Mouse (Mus musculus) C2C12 (cell line): ENCODE results near the gene Tsc22d1. TPM values are rescaled to one million over a fixed set of nuclear protein-coding genes. Genes with fewer than 3 reads are reported as not detected.

Experiments used
- H3K27me3 ChIP-seq: one replicate; pipeline ENCODE4 v1.6.1; 2011; ENCODE audit not compliant: control insufficient read depth, insufficient read depth, insufficient read length
- H3K36me3 ChIP-seq: one replicate; pipeline ENCODE4 v1.6.1; 2011; ENCODE audit not compliant: control insufficient read depth, insufficient read depth
- H3K4me3 ChIP-seq: one replicate; pipeline ENCODE4 v1.5.1; 2011; ENCODE audit warnings: mild to moderate bottlenecking, control low read depth; ENCODE audit not compliant: poor library complexity, insufficient read depth, severe bottlenecking
- H3K79me2 ChIP-seq: one replicate; pipeline ENCODE4 v1.6.1; 2011; ENCODE audit not compliant: control insufficient read depth, insufficient read depth
- H3K79me3 ChIP-seq: one replicate; pipeline ENCODE4 v1.6.1; 2011; ENCODE audit warnings: low read depth, control low read depth
- H3ac ChIP-seq: one replicate; pipeline ENCODE3; 2011; ENCODE audit warnings: low read depth; ENCODE audit not compliant: control insufficient read depth, insufficient read length
- CEBPB ChIP-seq: IDR thresholded peaks from one replicate; pipeline ENCODE4 v1.6.1; 2011; ENCODE audit warnings: low read depth, mild to moderate bottlenecking, control low read depth, moderate library complexity
- CTCF ChIP-seq: IDR thresholded peaks from one replicate; pipeline ENCODE4 v1.5.1; 2011; ENCODE audit not compliant: control insufficient read depth, insufficient read depth, insufficient read length
- FOSL1 ChIP-seq: IDR thresholded peaks from one replicate; pipeline ENCODE4 v1.8.0; 2011; ENCODE audit warnings: mild to moderate bottlenecking, low read length; ENCODE audit not compliant: poor library complexity, insufficient read depth, severe bottlenecking
- MAX ChIP-seq: IDR thresholded peaks from one replicate; pipeline ENCODE4 v1.6.1; 2011; ENCODE audit warnings: mild to moderate bottlenecking, control low read depth
- MYOD1 ChIP-seq: IDR thresholded peaks from one replicate; pipeline ENCODE4 v1.6.1; 2011; ENCODE audit warnings: low read depth; ENCODE audit not compliant: control insufficient read depth, insufficient read length
- MYOG ChIP-seq: IDR thresholded peaks from one replicate; pipeline ENCODE4 v1.6.1; 2011; ENCODE audit not compliant: control insufficient read depth, insufficient read length; ENCODE audit errors: extremely low read depth
- USF1 ChIP-seq: IDR thresholded peaks from one replicate; pipeline ENCODE4 v1.6.1; 2011; ENCODE audit warnings: low read depth, mild to moderate bottlenecking, control low read depth, moderate library complexity
- polyA plus RNA-seq: library from polyadenylated mRNA; unstranded; fragments of >200 nt; fragmentation: generic; extraction: Trizol; gene quantifications from one replicate; pipeline ENCODE4 v1.2.1, GENCODE M21; 2012; ENCODE audit warnings: missing spikeins

Tsc22d1 gene
- polyA plus RNA-seq, 1 experiment, result 546 TPM

DNA sequence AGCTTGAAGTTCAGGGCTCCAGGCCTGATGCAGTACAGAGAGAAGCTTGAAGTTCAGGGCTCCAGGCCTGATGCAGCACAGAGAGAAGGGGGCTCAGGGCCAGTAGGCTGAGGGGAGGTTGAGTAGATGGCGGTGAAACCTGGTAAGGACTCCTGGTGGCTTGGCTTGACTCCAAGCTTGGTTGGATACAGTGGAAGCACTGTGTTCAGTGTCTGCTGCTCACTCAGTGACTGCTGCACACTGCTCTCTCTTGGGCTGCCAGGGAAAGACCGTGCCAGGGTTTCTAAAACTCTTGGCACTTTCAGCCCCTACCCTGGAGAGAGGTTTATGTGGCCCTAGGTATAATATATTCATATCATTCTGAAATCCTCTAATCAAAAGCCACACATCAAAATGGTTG, 74.4 kb downstream of the Tsc22d1 start:
- TF ChIP-seq CTCF (no peak), MYOD1 (no peak), FOSL1 (no peak), CEBPB (no peak), MAX (no peak), MYOG (no peak), USF1 (no peak)
- H3K36me3 ChIP-seq, result peaks cover 9% of the 10 kb centered on the region
- H3K27me3 ChIP-seq, result no peaks in the 10 kb centered on the region
- H3K4me3 ChIP-seq, result no peak overlapping the region
- peaks cover 97% of the 10 kb centered on the region for H3K79me2 ChIP-seq
- peaks cover 60% of the 10 kb centered on the region for H3K79me3 ChIP-seq
- H3ac ChIP-seq, result no peak overlapping the region

- H3K79me3 ChIP-seq, result peaks cover 31% of the 10 kb centered on the region
- H3K79me2 ChIP-seq, result peaks cover 99% of the 10 kb centered on the region
- H3ac ChIP-seq, result no peak overlapping the region
- no peak overlapping the region for H3K4me3 ChIP-seq
- no peaks in the 10 kb centered on the region for H3K27me3 ChIP-seq
- TF ChIP-seq MAX (no peak), MYOG (no peak), FOSL1 (no peak), MYOD1 (no peak), CTCF (no peak), CEBPB (no peak), USF1 (no peak)
- peaks cover 9% of the 10 kb centered on the region for H3K36me3 ChIP-seq
These were observed 80.3 kb downstream of the Tsc22d1 start for GRCm38 (mm10) chr14:76495022-76495421.

DNA sequence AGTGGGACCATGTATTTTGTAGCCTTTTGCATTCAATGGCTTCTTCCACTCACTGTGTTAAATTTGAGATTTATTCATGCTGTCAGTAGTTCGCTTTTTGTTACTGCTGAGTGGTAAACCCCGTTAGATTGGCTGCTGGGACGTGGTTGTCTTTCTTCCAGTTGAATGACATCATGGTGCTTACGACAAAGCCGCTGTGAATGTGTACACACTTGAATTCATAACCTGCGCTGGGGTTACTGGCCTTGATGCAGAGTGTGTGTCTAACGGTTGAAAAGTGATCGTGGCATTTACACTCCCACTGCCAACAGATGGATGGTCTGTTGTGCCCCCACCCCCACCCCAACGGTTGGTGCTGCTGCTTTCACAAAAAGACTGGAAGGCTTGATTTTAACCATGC, 82.4 kb downstream of the Tsc22d1 start:
- Histone ChIP-seq H3K79me3 (peaks cover 25% of the 10 kb centered on the region), H3K27me3 (no peaks in the 10 kb centered on the region)

DNA sequence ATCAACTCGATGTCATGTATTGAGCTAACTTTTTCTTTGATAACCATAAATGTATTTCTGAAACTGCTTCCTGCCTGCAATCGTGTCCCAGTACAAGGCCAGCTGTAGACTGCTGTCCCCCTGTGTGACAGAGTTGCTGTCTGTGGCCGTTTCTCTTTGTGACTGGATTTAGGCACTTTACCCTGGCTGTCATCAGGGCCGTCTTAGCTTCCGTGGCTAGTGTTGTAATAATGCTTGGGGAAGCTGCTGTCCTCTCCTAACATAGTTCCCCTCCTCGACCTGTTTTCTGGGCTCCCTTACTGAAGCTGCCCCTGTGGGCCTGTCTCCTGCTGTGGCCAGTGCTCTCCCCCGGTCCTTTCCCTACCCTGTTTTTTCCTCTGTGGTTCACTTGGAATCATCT, 83.4 kb downstream of the Tsc22d1 start:
- H3K27me3 ChIP-seq, result no peaks in the 10 kb centered on the region
- peaks cover 93% of the 10 kb centered on the region for H3K79me2 ChIP-seq
- peaks cover 18% of the 10 kb centered on the region for H3K79me3 ChIP-seq
- TF ChIP-seq FOSL1, result no peak
- no peak for TF ChIP-seq CEBPB
- no peak for TF ChIP-seq MYOD1
- no peak for TF ChIP-seq USF1
- no peak for TF ChIP-seq MAX
- TF ChIP-seq CTCF, result no peak
- no peak for TF ChIP-seq MYOG
- H3K4me3 ChIP-seq, result no peak overlapping the region
- H3ac ChIP-seq, result no peak overlapping the region
- H3K36me3 ChIP-seq, result peaks cover 9% of the 10 kb centered on the region

More for the DNA sequence above, 82.4 kb downstream of the Tsc22d1 start:
- Histone ChIP-seq H3ac (no peak overlapping the region), H3K4me3 (no peak overlapping the region), H3K79me2 (peaks cover 99% of the 10 kb centered on the region), H3K36me3 (peaks cover 9% of the 10 kb centered on the region)
- no peak for TF ChIP-seq CEBPB
- no peak for TF ChIP-seq MAX
- TF ChIP-seq MYOD1, result no peak
- TF ChIP-seq FOSL1, result no peak
- TF ChIP-seq MYOG, result no peak
- TF ChIP-seq USF1, result no peak
- no peak for TF ChIP-seq CTCF

GRCm38 (mm10) chr14:76499492-76499891, 84.7 kb downstream of the Tsc22d1 start:
- Histone ChIP-seq H3K79me3 (peaks cover 24% of the 10 kb centered on the region), H3K27me3 (no peaks in the 10 kb centered on the region), H3ac (no peak overlapping the region), H3K4me3 (no peak overlapping the region), H3K79me2 (peaks cover 90% of the 10 kb centered on the region), H3K36me3 (no peaks in the 10 kb centered on the region)
- TF ChIP-seq USF1, result no peak
- TF ChIP-seq MYOD1, result no peak
- no peak for TF ChIP-seq CTCF
- TF ChIP-seq MYOG, result no peak
- TF ChIP-seq CEBPB, result no peak
- TF ChIP-seq FOSL1, result no peak
- TF ChIP-seq MAX, result no peak

DNA sequence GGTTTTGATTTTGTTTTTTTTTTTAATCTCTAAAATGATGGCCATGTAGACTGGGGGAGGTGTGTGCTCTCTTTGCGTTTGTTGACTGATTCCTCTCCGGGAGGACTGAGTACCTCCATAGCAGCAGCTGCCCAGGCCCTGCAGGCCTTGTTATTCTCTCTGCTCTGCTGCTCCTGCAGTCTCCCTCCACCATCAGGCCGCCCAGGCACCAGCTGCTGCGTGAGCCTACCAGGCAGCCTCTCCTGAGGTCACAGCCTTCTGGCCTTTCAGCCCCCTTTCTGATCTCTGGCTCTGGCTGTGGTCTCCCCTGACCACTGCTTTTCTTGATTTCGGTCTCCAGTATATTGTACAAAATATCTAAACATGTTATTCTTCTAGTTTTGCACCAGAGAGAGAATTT, 85.3 kb downstream of the Tsc22d1 start:
- peaks cover 90% of the 10 kb centered on the region for H3K79me2 ChIP-seq
- H3ac ChIP-seq, result no peak overlapping the region
- H3K4me3 ChIP-seq, result no peak overlapping the region
- no peaks in the 10 kb centered on the region for H3K27me3 ChIP-seq
- peaks cover 3% of the 10 kb centered on the region for H3K36me3 ChIP-seq
- TF ChIP-seq FOSL1 (no peak), MYOG (no peak), MAX (no peak), CEBPB (no peak), MYOD1 (no peak), USF1 (no peak), CTCF (no peak)
- H3K79me3 ChIP-seq, result peaks cover 29% of the 10 kb centered on the region
